Mouse (Mus musculus) lung, embryonic 15.5 days (tissue): ENCODE measurements around the gene AA986860. TPM values are rescaled to one million over a fixed set of nuclear protein-coding genes. Genes with fewer than 3 reads are reported as not detected.
A peak's percentile ranks its signal among the peaks of the same experiment; 100 is the strongest.

Experiments
- ATAC-seq: fragments of 200-750 bp; cut with Nextera tagmentation; 2 replicates; pipeline ENCODE4 v1.8.0; 2017; ENCODE audit warnings: moderate number of reproducible peaks, borderline replicate concordance; ENCODE audit not compliant: low FRiP score, low TSS enrichment; ENCODE audit errors: extremely low read depth
- H3K27ac ChIP-seq: fragments of 300-500 bp; sonication (generic); 2 replicates; pipeline ENCODE4 v1.5.1; 2015; ENCODE audit warnings: moderate library complexity, mild to moderate bottlenecking, inconsistent platforms
- H3K27me3 ChIP-seq: fragments of 300-500 bp; sonication (generic); 2 replicates; pipeline ENCODE4 v1.6.1; 2015; ENCODE audit warnings: inconsistent platforms
- H3K36me3 ChIP-seq: fragments of 300-500 bp; sonication (generic); 2 replicates; pipeline ENCODE4 v1.6.1; 2015; ENCODE audit warnings: inconsistent platforms
- H3K4me1 ChIP-seq: fragments of 300-500 bp; sonication (generic); 2 replicates; pipeline ENCODE4 v1.6.1; 2015; ENCODE audit warnings: inconsistent platforms
- H3K4me2 ChIP-seq: fragments of 300-500 bp; sonication (generic); 2 replicates; pipeline ENCODE4 v1.6.1; 2015; ENCODE audit warnings: inconsistent platforms, mild to moderate bottlenecking, moderate library complexity
- H3K4me3 ChIP-seq: fragments of 300-500 bp; sonication (generic); 2 replicates; pipeline ENCODE4 v1.5.1; 2015; ENCODE audit warnings: mild to moderate bottlenecking, inconsistent platforms
- H3K9ac ChIP-seq: fragments of 300-500 bp; sonication (generic); 2 replicates; pipeline ENCODE4 v1.6.1; 2015; ENCODE audit warnings: inconsistent platforms
- H3K9me3 ChIP-seq: fragments of 300-500 bp; sonication (generic); 2 replicates; pipeline ENCODE4 v1.6.1; 2016; ENCODE audit warnings: inconsistent platforms
- WGBS: fragments of 180-500 bp; shearing (Covaris S2); methylation state at CpG from one replicate; pipeline ENCODE4 v1.1.7; 2015; 5-methylcytosine and 5-hydroxymethylcytosine counted together
- polyA plus RNA-seq: library from polyadenylated mRNA; unstranded; fragments of >200 nt; fragmentation: Nextera tagmentation; extraction: Ambion mirVana; gene quantifications from 2 replicates; pipeline ENCODE4 v1.2.1, GENCODE M21; 2015

AA986860 gene
- polyA plus RNA-seq, 1 experiment from 2014 or later = 13.0 TPM

GRCm38 (mm10) chr1:130761597-130761996 lies 29.8 kb downstream of the AA986860 start:
- H3K27ac ChIP-seq = peak overlapping the region; percentile 44; the same call in 1 of the 2 replicates
- H3K4me3 ChIP-seq = no peak overlapping the region
- H3K9me3 ChIP-seq = no peaks in the 10 kb centered on the region
- no peak overlapping the region for H3K4me2 ChIP-seq
- H3K9ac ChIP-seq = no peak overlapping the region
- ATAC-seq = no peak
- H3K4me1 ChIP-seq = 0 out of 2 replicates have a peak, but pooled peaks cover 3% of the 10 kb centered on the region
- H3K36me3 ChIP-seq = no peaks in the 10 kb centered on the region
- H3K27me3 ChIP-seq = no peaks in the 10 kb centered on the region
- 46% methylated on average over 1 of the region's 1 CpGs for WGBS

GRCm38 (mm10) chr1:130762045-130762760 lies 30.4 kb downstream of the AA986860 start:
- WGBS = 50% methylated on average over 3 of the region's 3 CpGs
- Histone ChIP-seq H3K27ac (0 out of 2 replicates have a peak overlapping the region, but pooled peaks have one; percentile 26), H3K4me2 (no peak overlapping the region), H3K4me1 (peaks cover 7% of the 10 kb centered on the region; the same call in 1 of the 2 replicates), H3K36me3 (no peaks in the 10 kb centered on the region), H3K4me3 (no peak overlapping the region), H3K9me3 (no peaks in the 10 kb centered on the region), H3K27me3 (no peaks in the 10 kb centered on the region), H3K9ac (no peak overlapping the region)
- no peak for ATAC-seq

- H3K9me3 ChIP-seq = no peaks in the 10 kb centered on the region
- H3K27me3 ChIP-seq = no peaks in the 10 kb centered on the region
- H3K36me3 ChIP-seq = no peaks in the 10 kb centered on the region
- H3K4me3 ChIP-seq = no peak overlapping the region
- 55% methylated on average over 12 of the region's 12 CpGs for WGBS
- no peak overlapping the region for H3K9ac ChIP-seq
- peak overlapping the region; percentile 83 for H3K27ac ChIP-seq
- peaks cover 8% of the 10 kb centered on the region; the same call in 1 of the 2 replicates for H3K4me1 ChIP-seq
- peak overlapping the region; percentile 7; the same call in 1 of the 2 replicates for H3K4me2 ChIP-seq
- ATAC-seq = peak; percentile 94
Observed at GRCm38 (mm10) chr1:130764027-130764461, 32.3 kb downstream of the AA986860 start.

- WGBS = 77% methylated on average over 5 of the region's 5 CpGs
- H3K27ac ChIP-seq = no peak overlapping the region
- H3K4me1 ChIP-seq = peaks cover 18% of the 10 kb centered on the region
- no peak overlapping the region for H3K9ac ChIP-seq
- no peak overlapping the region for H3K4me2 ChIP-seq
- H3K36me3 ChIP-seq = no peaks in the 10 kb centered on the region
- no peaks in the 10 kb centered on the region for H3K9me3 ChIP-seq
- ATAC-seq = no peak
- no peak overlapping the region for H3K4me3 ChIP-seq
- H3K27me3 ChIP-seq = no peaks in the 10 kb centered on the region
Observed at GRCm38 (mm10) chr1:130767066-130767465, 35.3 kb downstream of the AA986860 start.

- 74% methylated on average over 2 of the region's 2 CpGs for WGBS
- peaks cover 15% of the 10 kb centered on the region for H3K4me1 ChIP-seq
- no peaks in the 10 kb centered on the region for H3K36me3 ChIP-seq
- H3K4me2 ChIP-seq = peak overlapping the region; percentile 27; the same call in 1 of the 2 replicates
- no peak for ATAC-seq
- H3K27me3 ChIP-seq = no peaks in the 10 kb centered on the region
- no peak overlapping the region for H3K4me3 ChIP-seq
- H3K27ac ChIP-seq = peak overlapping the region; percentile 89
- no peaks in the 10 kb centered on the region for H3K9me3 ChIP-seq
- H3K9ac ChIP-seq = no peak overlapping the region
Observed at GRCm38 (mm10) chr1:130769925-130770324, 38.1 kb downstream of the AA986860 start.

GRCm38 (mm10) chr1:130770487-130770886 lies 38.7 kb downstream of the AA986860 start:
- no peaks in the 10 kb centered on the region for H3K36me3 ChIP-seq
- whole genome bisulfite sequencing = 59% methylated on average over 4 of the region's 4 CpGs
- no peaks in the 10 kb centered on the region for H3K27me3 ChIP-seq
- peak; percentile 94 for ATAC-seq
- H3K4me3 ChIP-seq = no peak overlapping the region
- peak overlapping the region; percentile 27; the same call in 1 of the 2 replicates for H3K4me2 ChIP-seq
- H3K27ac ChIP-seq = peak overlapping the region; percentile 89
- peaks cover 15% of the 10 kb centered on the region for H3K4me1 ChIP-seq
- H3K9ac ChIP-seq = no peak overlapping the region
- no peaks in the 10 kb centered on the region for H3K9me3 ChIP-seq

- Histone ChIP-seq H3K27ac (peak overlapping the region; percentile 89), H3K27me3 (no peaks in the 10 kb centered on the region), H3K4me2 (0 out of 2 replicates have a peak overlapping the region, but pooled peaks have one; percentile 10), H3K9ac (no peak overlapping the region), H3K36me3 (no peaks in the 10 kb centered on the region), H3K4me1 (peaks cover 15% of the 10 kb centered on the region), H3K9me3 (no peaks in the 10 kb centered on the region), H3K4me3 (no peak overlapping the region)
- ATAC-seq = no peak
- 60% methylated on average over 3 of the region's 3 CpGs for WGBS
Observed at GRCm38 (mm10) chr1:130770981-130771494, 39.3 kb downstream of the AA986860 start.

- H3K27me3 ChIP-seq = no peaks in the 10 kb centered on the region
- no peak overlapping the region for H3K4me3 ChIP-seq
- no peaks in the 10 kb centered on the region for H3K36me3 ChIP-seq
- H3K9me3 ChIP-seq = no peaks in the 10 kb centered on the region
- WGBS = 62% methylated on average over 2 of the region's 2 CpGs
- H3K27ac ChIP-seq = no peak overlapping the region
- no peak for ATAC-seq
- H3K9ac ChIP-seq = no peak overlapping the region
- H3K4me1 ChIP-seq = peaks cover 5% of the 10 kb centered on the region
- no peak overlapping the region for H3K4me2 ChIP-seq
Observed at GRCm38 (mm10) chr1:130775234-130775633, 43.5 kb downstream of the AA986860 start.

- H3K27me3 ChIP-seq = no peaks in the 10 kb centered on the region
- no peaks in the 10 kb centered on the region for H3K36me3 ChIP-seq
- no peak overlapping the region for H3K4me3 ChIP-seq
- H3K9ac ChIP-seq = no peak overlapping the region
- H3K27ac ChIP-seq = no peak overlapping the region
- H3K9me3 ChIP-seq = no peaks in the 10 kb centered on the region
- peaks cover 4% of the 10 kb centered on the region; the same call in 1 of the 2 replicates for H3K4me1 ChIP-seq
- H3K4me2 ChIP-seq = no peak overlapping the region
- 59% methylated on average over 7 of the region's 7 CpGs for WGBS
- no peak for ATAC-seq
Observed at GRCm38 (mm10) chr1:130775691-130776331, 44.0 kb downstream of the AA986860 start.

- H3K4me2 ChIP-seq = no peak overlapping the region
- H3K4me1 ChIP-seq = no peaks in the 10 kb centered on the region
- no peaks in the 10 kb centered on the region for H3K9me3 ChIP-seq
- H3K9ac ChIP-seq = no peak overlapping the region
- no peak for ATAC-seq
- H3K27me3 ChIP-seq = no peaks in the 10 kb centered on the region
- WGBS = 59% methylated on average over 1 of the region's 1 CpGs
- H3K27ac ChIP-seq = no peak overlapping the region
- H3K4me3 ChIP-seq = no peak overlapping the region
- H3K36me3 ChIP-seq = no peaks in the 10 kb centered on the region
Observed at GRCm38 (mm10) chr1:130776645-130777044, 44.9 kb downstream of the AA986860 start.

- H3K27ac ChIP-seq = no peak overlapping the region
- WGBS = 77% methylated on average over 3 of the region's 3 CpGs
- H3K9me3 ChIP-seq = no peaks in the 10 kb centered on the region
- H3K36me3 ChIP-seq = no peaks in the 10 kb centered on the region
- H3K4me2 ChIP-seq = no peak overlapping the region
- H3K4me3 ChIP-seq = no peak overlapping the region
- H3K9ac ChIP-seq = no peak overlapping the region
- no peak for ATAC-seq
- H3K4me1 ChIP-seq = no peaks in the 10 kb centered on the region
- H3K27me3 ChIP-seq = no peaks in the 10 kb centered on the region
Observed at GRCm38 (mm10) chr1:130779867-130780266, 48.1 kb downstream of the AA986860 start.

- no peaks in the 10 kb centered on the region for H3K9me3 ChIP-seq
- no peak for ATAC-seq
- H3K27ac ChIP-seq = no peak overlapping the region
- H3K36me3 ChIP-seq = no peaks in the 10 kb centered on the region
- H3K4me3 ChIP-seq = no peak overlapping the region
- no peak overlapping the region for H3K4me2 ChIP-seq
- WGBS = 11% methylated on average over 4 of the region's 4 CpGs
- no peaks in the 10 kb centered on the region for H3K27me3 ChIP-seq
- no peak overlapping the region for H3K9ac ChIP-seq
- H3K4me1 ChIP-seq = no peaks in the 10 kb centered on the region
Observed at GRCm38 (mm10) chr1:130784054-130784453, 52.3 kb downstream of the AA986860 start.
